Mouse (Mus musculus): ENCODE data around the gene Ccdc9b. TPM values are rescaled to one million over a fixed set of nuclear protein-coding genes. Genes with fewer than 3 reads are reported as not detected.

Ccdc9b gene
- polyA plus RNA-seq (2014; fragmentation: Nextera tagmentation; extraction: Ambion mirVana): 0.59 and 0.73 TPM in 2 replicates

- ATAC-seq (ENCODE audit: low FRiP score, low TSS enrichment): peak; percentile 75
- WGBS: 3% methylated on average over 29 of the region's 29 CpGs
- peaks cover 26% of the 10 kb centered on the region for H3K4me1 ChIP-seq (ENCODE audit: control insufficient read depth, insufficient read depth, low read length)
- peak within 1 kb of the TSS; percentile 15; the same call in 1 of the 2 replicates for H3K4me3 ChIP-seq (replicated peaks; ENCODE audit: low read depth, low read length)
- no peaks in the 10 kb centered on the region for H3K36me3 ChIP-seq (ENCODE audit: control insufficient read depth, insufficient read depth, low read length)
- no peaks in the 10 kb centered on the region for H3K9me3 ChIP-seq (ENCODE audit: control insufficient read depth, low read length)
- peak; percentile 87 for DNase-seq
- peak within 1 kb of the TSS; percentile 47 for H3K4me2 ChIP-seq (ENCODE audit: low read length)
- no peaks in the 10 kb centered on the region for H3K27me3 ChIP-seq (ENCODE audit: control insufficient read depth, insufficient read depth, low read length)
- peak within 1 kb of the TSS; percentile 95 for H3K27ac ChIP-seq (replicated peaks; ENCODE audit: low read depth, low read length)
- H3K9ac ChIP-seq (replicated peaks; ENCODE audit: low read length): peak within 1 kb of the TSS; percentile 36
Observed at GRCm38 (mm10) chr2:118761906-118762783, at the start of gene Ccdc9b. Gene Ccdc9b, minus strand, starts transcription at chr2:118762661.

GRCm38 (mm10) chr2:118810861-118811260 lies 48.4 kb upstream of the Ccdc9b start:
- no peaks in the 10 kb centered on the region for H3K27me3 ChIP-seq (ENCODE audit: control insufficient read depth, insufficient read depth, low read length)
- ATAC-seq (ENCODE audit: low FRiP score, low TSS enrichment): no peak
- no peak for DNase-seq
- H3K4me1 ChIP-seq (ENCODE audit: control insufficient read depth, insufficient read depth, low read length): peaks cover 10% of the 10 kb centered on the region
- H3K9ac ChIP-seq (replicated peaks; ENCODE audit: low read length): no peak overlapping the region
- 51% methylated on average over 2 of the region's 2 CpGs for WGBS
- no peak overlapping the region for H3K27ac ChIP-seq (replicated peaks; ENCODE audit: low read depth, low read length)
- no peak overlapping the region for H3K4me2 ChIP-seq (ENCODE audit: low read length)
- no peaks in the 10 kb centered on the region for H3K36me3 ChIP-seq (ENCODE audit: control insufficient read depth, insufficient read depth, low read length)
- no peak overlapping the region for H3K4me3 ChIP-seq (replicated peaks; ENCODE audit: low read depth, low read length)
- H3K9me3 ChIP-seq (ENCODE audit: control insufficient read depth, low read length): no peaks in the 10 kb centered on the region

GRCm38 (mm10) chr2:118806860-118807259 lies 44.4 kb upstream of the Ccdc9b start:
- Histone ChIP-seq H3K9ac (replicated peaks; ENCODE audit: low read length) (no peak overlapping the region), H3K9me3 (ENCODE audit: control insufficient read depth, low read length) (no peaks in the 10 kb centered on the region), H3K27ac (replicated peaks; ENCODE audit: low read depth, low read length) (no peak overlapping the region), H3K4me1 (ENCODE audit: control insufficient read depth, insufficient read depth, low read length) (no peaks in the 10 kb centered on the region), H3K4me3 (replicated peaks; ENCODE audit: low read depth, low read length) (no peak overlapping the region), H3K36me3 (ENCODE audit: control insufficient read depth, insufficient read depth, low read length) (no peaks in the 10 kb centered on the region), H3K4me2 (ENCODE audit: low read length) (no peak overlapping the region), H3K27me3 (ENCODE audit: control insufficient read depth, insufficient read depth, low read length) (no peaks in the 10 kb centered on the region)
- DNase-seq (no peak), ATAC-seq (ENCODE audit: low FRiP score, low TSS enrichment) (no peak)
- 72% methylated on average over 4 of the region's 4 CpGs for WGBS

GRCm38 (mm10) chr2:118805756-118806155 lies 43.3 kb upstream of the Ccdc9b start:
- Histone ChIP-seq H3K4me3 (replicated peaks; ENCODE audit: low read depth, low read length) (no peak overlapping the region), H3K9me3 (ENCODE audit: control insufficient read depth, low read length) (no peaks in the 10 kb centered on the region), H3K27ac (replicated peaks; ENCODE audit: low read depth, low read length) (no peak overlapping the region), H3K9ac (replicated peaks; ENCODE audit: low read length) (no peak overlapping the region), H3K4me2 (ENCODE audit: low read length) (no peak overlapping the region), H3K4me1 (ENCODE audit: control insufficient read depth, insufficient read depth, low read length) (no peaks in the 10 kb centered on the region), H3K27me3 (ENCODE audit: control insufficient read depth, insufficient read depth, low read length) (no peaks in the 10 kb centered on the region), H3K36me3 (ENCODE audit: control insufficient read depth, insufficient read depth, low read length) (no peaks in the 10 kb centered on the region)
- no peak for ATAC-seq (ENCODE audit: low FRiP score, low TSS enrichment)
- WGBS: 48% methylated on average over 3 of the region's 3 CpGs
- DNase-seq: no peak

GRCm38 (mm10) chr2:118805137-118805536 lies 42.7 kb upstream of the Ccdc9b start:
- Histone ChIP-seq H3K36me3 (ENCODE audit: control insufficient read depth, insufficient read depth, low read length) (no peaks in the 10 kb centered on the region), H3K27ac (replicated peaks; ENCODE audit: low read depth, low read length) (no peak overlapping the region), H3K9ac (replicated peaks; ENCODE audit: low read length) (no peak overlapping the region), H3K4me1 (ENCODE audit: control insufficient read depth, insufficient read depth, low read length) (no peaks in the 10 kb centered on the region), H3K4me2 (ENCODE audit: low read length) (no peak overlapping the region), H3K4me3 (replicated peaks; ENCODE audit: low read depth, low read length) (no peak overlapping the region), H3K27me3 (ENCODE audit: control insufficient read depth, insufficient read depth, low read length) (no peaks in the 10 kb centered on the region), H3K9me3 (ENCODE audit: control insufficient read depth, low read length) (no peaks in the 10 kb centered on the region)
- ATAC-seq (ENCODE audit: low FRiP score, low TSS enrichment) (no peak), DNase-seq (no peak)
- WGBS: 83% methylated on average over 3 of the region's 3 CpGs

GRCm38 (mm10) chr2:118804474-118804873 lies 42.0 kb upstream of the Ccdc9b start:
- Histone ChIP-seq H3K27me3 (ENCODE audit: control insufficient read depth, insufficient read depth, low read length) (no peaks in the 10 kb centered on the region), H3K9me3 (ENCODE audit: control insufficient read depth, low read length) (no peaks in the 10 kb centered on the region), H3K4me1 (ENCODE audit: control insufficient read depth, insufficient read depth, low read length) (no peaks in the 10 kb centered on the region), H3K36me3 (ENCODE audit: control insufficient read depth, insufficient read depth, low read length) (no peaks in the 10 kb centered on the region), H3K27ac (replicated peaks; ENCODE audit: low read depth, low read length) (no peak overlapping the region), H3K4me3 (replicated peaks; ENCODE audit: low read depth, low read length) (no peak overlapping the region), H3K4me2 (ENCODE audit: low read length) (no peak overlapping the region), H3K9ac (replicated peaks; ENCODE audit: low read length) (no peak overlapping the region)
- ATAC-seq (ENCODE audit: low FRiP score, low TSS enrichment) (no peak), DNase-seq (no peak)
- WGBS: 72% methylated on average over 2 of the region's 2 CpGs

GRCm38 (mm10) chr2:118802542-118803118 lies 40.2 kb upstream of the Ccdc9b start:
- Histone ChIP-seq H3K4me2 (ENCODE audit: low read length) (no peak overlapping the region), H3K4me3 (replicated peaks; ENCODE audit: low read depth, low read length) (no peak overlapping the region), H3K9me3 (ENCODE audit: control insufficient read depth, low read length) (no peaks in the 10 kb centered on the region), H3K27ac (replicated peaks; ENCODE audit: low read depth, low read length) (no peak overlapping the region), H3K4me1 (ENCODE audit: control insufficient read depth, insufficient read depth, low read length) (no peaks in the 10 kb centered on the region), H3K9ac (replicated peaks; ENCODE audit: low read length) (no peak overlapping the region), H3K36me3 (ENCODE audit: control insufficient read depth, insufficient read depth, low read length) (no peaks in the 10 kb centered on the region), H3K27me3 (ENCODE audit: control insufficient read depth, insufficient read depth, low read length) (no peaks in the 10 kb centered on the region)
- WGBS: 74% methylated on average over 4 of the region's 4 CpGs
- ATAC-seq (ENCODE audit: low FRiP score, low TSS enrichment) (no peak), DNase-seq (no peak)

GRCm38 (mm10) chr2:118793636-118794035 lies 31.2 kb upstream of the Ccdc9b start:
- no peak overlapping the region for H3K27ac ChIP-seq (replicated peaks; ENCODE audit: low read depth, low read length)
- H3K9ac ChIP-seq (replicated peaks; ENCODE audit: low read length): no peak overlapping the region
- no peaks in the 10 kb centered on the region for H3K27me3 ChIP-seq (ENCODE audit: control insufficient read depth, insufficient read depth, low read length)
- H3K4me1 ChIP-seq (ENCODE audit: control insufficient read depth, insufficient read depth, low read length): no peaks in the 10 kb centered on the region
- DNase-seq (no peak), ATAC-seq (ENCODE audit: low FRiP score, low TSS enrichment) (no peak)
- WGBS: 93% methylated on average over 4 of the region's 4 CpGs
- no peak overlapping the region for H3K4me3 ChIP-seq (replicated peaks; ENCODE audit: low read depth, low read length)
- H3K36me3 ChIP-seq (ENCODE audit: control insufficient read depth, insufficient read depth, low read length): peaks cover 41% of the 10 kb centered on the region
- H3K4me2 ChIP-seq (ENCODE audit: low read length): no peak overlapping the region
- H3K9me3 ChIP-seq (ENCODE audit: control insufficient read depth, low read length): no peaks in the 10 kb centered on the region

GRCm38 (mm10) chr2:118792259-118792613 lies 29.8 kb upstream of the Ccdc9b start:
- Histone ChIP-seq H3K4me1 (ENCODE audit: control insufficient read depth, insufficient read depth, low read length) (no peaks in the 10 kb centered on the region), H3K27ac (replicated peaks; ENCODE audit: low read depth, low read length) (no peak overlapping the region), H3K9me3 (ENCODE audit: control insufficient read depth, low read length) (no peaks in the 10 kb centered on the region), H3K4me2 (ENCODE audit: low read length) (no peak overlapping the region), H3K27me3 (ENCODE audit: control insufficient read depth, insufficient read depth, low read length) (no peaks in the 10 kb centered on the region), H3K4me3 (replicated peaks; ENCODE audit: low read depth, low read length) (no peak overlapping the region), H3K9ac (replicated peaks; ENCODE audit: low read length) (no peak overlapping the region), H3K36me3 (ENCODE audit: control insufficient read depth, insufficient read depth, low read length) (peaks cover 49% of the 10 kb centered on the region)
- WGBS: 82% methylated on average over 4 of the region's 4 CpGs
- ATAC-seq (ENCODE audit: low FRiP score, low TSS enrichment) (no peak), DNase-seq (no peak)

Data from midbrain, embryonic 14.5 days (tissue).